Mouse (Mus musculus): ENCODE data around the gene Cnih2.

Gene Cnih2

DNA sequence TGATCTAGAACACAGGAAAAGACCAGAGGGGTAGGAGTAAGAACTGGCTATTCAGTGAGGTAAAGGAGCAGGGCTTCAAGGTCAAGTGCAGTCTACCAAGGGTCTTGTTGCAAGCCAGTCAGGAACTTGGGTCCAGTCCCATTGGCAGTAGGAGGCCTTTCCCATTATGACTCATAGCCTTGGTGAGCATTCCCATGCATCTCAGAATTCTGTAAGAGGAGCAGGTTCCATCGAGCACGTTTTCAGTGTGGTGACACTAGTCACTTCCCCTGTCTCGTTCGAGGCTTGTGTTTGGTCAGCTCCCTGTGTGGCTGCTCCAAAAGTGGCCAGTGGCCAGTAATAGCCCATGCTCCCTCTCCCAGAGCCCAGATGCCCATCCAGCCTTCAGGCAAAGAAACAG lies 52.8 kb downstream of the Cnih2 start:
- DNase-seq (ENCODE audit: low spot score in 2 of 2): no peak
